Mouse (Mus musculus) heart, adult 2 months (tissue): ENCODE data around the gene Cox6a1.

ENCODE experiments used
- CTCF ChIP-seq: fragments of 200-600 bp; IDR thresholded peaks from 2 replicates; pipeline ENCODE4 v1.8.1; 2022; ENCODE audit warnings: antibody characterized with exemption, mild to moderate bottlenecking, moderate library complexity
- EP300 ChIP-seq: fragments of 200-500 bp; IDR thresholded peaks from 2 replicates; pipeline ENCODE4 v1.6.1; 2011; ENCODE audit warnings: low read depth, low read length, control low read depth; ENCODE audit not compliant: insufficient read depth
- POLR2A ChIP-seq: fragments of 200-500 bp; IDR thresholded peaks from 2 replicates; pipeline ENCODE4 v1.6.1; 2011; ENCODE audit warnings: mild to moderate bottlenecking, low read depth, low read length, control low read depth; ENCODE audit not compliant: insufficient read depth

GRCm38 (mm10) chr5:115355070-115355469, 6.3 kb upstream of the Cox6a1 start:
- TF ChIP-seq EP300 (no peak), CTCF (no peak), POLR2A (no peak)
